Mouse (Mus musculus) granulocyte monocyte progenitor cell, adult 5-6 weeks (primary cell): ENCODE data around the gene Ctu2. TPM values are rescaled to one million over a fixed set of nuclear protein-coding genes. Genes with fewer than 3 reads are reported as not detected.

ENCODE experiments used
- ATAC-seq: replicated peaks from 2 replicates; pipeline ENCODE4 v1.8.0; 2016; ENCODE audit warnings: mild to moderate bottlenecking, moderate TSS enrichment, inconsistent platforms; ENCODE audit not compliant: poor library complexity, severe bottlenecking
- total RNA-seq, 2 experiments: library from RNA; stranded (forward) in 1 of 2; stranded (reverse) in 1 of 2; fragments of 200-712, 200-1000 nt in 1 of 2; fragments of >200 nt in 1 of 2; fragmentation: Nextera tagmentation in 1 of 2; gene quantifications; 2 replicates each; pipeline ENCODE4 v1.2.3; 2014 to 2017

Ctu2 gene
- total RNA-seq, 2 experiments from 2014 or later: 14.0 to 33.1 TPM

- ATAC-seq: no peak
Measured at GRCm38 (mm10) chr8:122529159-122529558, 53.2 kb downstream of the Ctu2 start.

- no peak for ATAC-seq
Measured at GRCm38 (mm10) chr8:122531312-122531711, 55.4 kb downstream of the Ctu2 start.

Other genes starting within 250 kb of the Ctu2 start
- gene Zfpm1, start 194.0 kb upstream of the Ctu2 start, total RNA-seq (2014; fragmentation: Nextera tagmentation): 1.7 and 3.4 TPM in 2 replicates
- 5.5 and 7.9 TPM in 2 replicates for gene Zfpm1, start 194.0 kb upstream of the Ctu2 start, total RNA-seq (2017)
- gene Trhr2, start 115.4 kb upstream of the Ctu2 start, total RNA-seq (2014; fragmentation: Nextera tagmentation): not detected in 2 replicates
- gene Trhr2, start 115.4 kb upstream of the Ctu2 start, total RNA-seq (2017): not detected in 2 replicates
- 42.9 and 43.9 TPM in 2 replicates for gene Zc3h18, start 99.5 kb upstream of the Ctu2 start, total RNA-seq (2014; fragmentation: Nextera tagmentation)
- 66.9 and 67.0 TPM in 2 replicates for gene Zc3h18, start 99.5 kb upstream of the Ctu2 start, total RNA-seq (2017)
- not detected in 2 replicates for gene Il17c, start 54.1 kb upstream of the Ctu2 start, total RNA-seq (2014; fragmentation: Nextera tagmentation)
- not detected in 2 replicates for gene Il17c, start 54.1 kb upstream of the Ctu2 start, total RNA-seq (2017)
- gene Cyba, start 43.2 kb upstream of the Ctu2 start, total RNA-seq (2014; fragmentation: Nextera tagmentation): 188 and 257 TPM in 2 replicates
- gene Cyba, start 43.2 kb upstream of the Ctu2 start, total RNA-seq (2017): 94.4 and 126 TPM in 2 replicates
- gene Mvd, start 32.7 kb upstream of the Ctu2 start, total RNA-seq (2014; fragmentation: Nextera tagmentation): 8.8 and 10.0 TPM in 2 replicates
- 4.0 and 4.3 TPM in 2 replicates for gene Mvd, start 32.7 kb upstream of the Ctu2 start, total RNA-seq (2017)
- gene Snai3, start 15.4 kb upstream of the Ctu2 start, total RNA-seq (2014; fragmentation: Nextera tagmentation): not detected in 2 replicates
- gene Snai3, start 15.4 kb upstream of the Ctu2 start, total RNA-seq (2017): not detected in 2 replicates
- 40.5 and 41.2 TPM in 2 replicates for gene Rnf166, start 79 bp upstream of the Ctu2 start, total RNA-seq (2014; fragmentation: Nextera tagmentation)
- 29.8 and 43.2 TPM in 2 replicates for gene Rnf166, start 79 bp upstream of the Ctu2 start, total RNA-seq (2017)
- gene Piezo1, start 75.2 kb downstream of the Ctu2 start, total RNA-seq (2014; fragmentation: Nextera tagmentation): 19.4 and 67.1 TPM in 2 replicates
- gene Piezo1, start 75.2 kb downstream of the Ctu2 start, total RNA-seq (2017): 15.8 and 22.4 TPM in 2 replicates
- 76.0 and 153 TPM in 2 replicates for gene Cdt1, start 91.9 kb downstream of the Ctu2 start, total RNA-seq (2014; fragmentation: Nextera tagmentation)
- 38.6 and 38.8 TPM in 2 replicates for gene Cdt1, start 91.9 kb downstream of the Ctu2 start, total RNA-seq (2017)
- gene Aprt, start 100.8 kb downstream of the Ctu2 start, total RNA-seq (2014; fragmentation: Nextera tagmentation): 276 and 290 TPM in 2 replicates
- gene Aprt, start 100.8 kb downstream of the Ctu2 start, total RNA-seq (2017): 139 and 228 TPM in 2 replicates
- gene Galns, start 135.3 kb downstream of the Ctu2 start, total RNA-seq (2014; fragmentation: Nextera tagmentation): 39.0 and 46.3 TPM in 2 replicates
- 36.1 and 46.6 TPM in 2 replicates for gene Galns, start 135.3 kb downstream of the Ctu2 start, total RNA-seq (2017)
- 41.0 and 55.7 TPM in 2 replicates for gene Trappc2l, start 135.5 kb downstream of the Ctu2 start, total RNA-seq (2014; fragmentation: Nextera tagmentation)
- 16.1 and 21.7 TPM in 2 replicates for gene Trappc2l, start 135.5 kb downstream of the Ctu2 start, total RNA-seq (2017)
- gene Pabpn1l, start 146.6 kb downstream of the Ctu2 start, total RNA-seq (2014; fragmentation: Nextera tagmentation): not detected in 2 replicates
- not detected in 2 replicates for gene Pabpn1l, start 146.6 kb downstream of the Ctu2 start, total RNA-seq (2017)
- 35.4 and 37.7 TPM in 2 replicates for gene Cbfa2t3, start 223.0 kb downstream of the Ctu2 start, total RNA-seq (2014; fragmentation: Nextera tagmentation)
- 8.3 and 16.0 TPM in 2 replicates for gene Cbfa2t3, start 223.0 kb downstream of the Ctu2 start, total RNA-seq (2017)